Mouse (Mus musculus) small intestine, adult 2 months (tissue): ENCODE data around the gene Cep152. TPM values are rescaled to one million over a fixed set of nuclear protein-coding genes. Genes with fewer than 3 reads are reported as not detected.

Experiments used
- H3K27ac ChIP-seq: fragments of 200-500 bp; 2 replicates; pipeline ENCODE4 v1.5.1; 2012; ENCODE audit warnings: low read depth, low read length, control low read depth, inconsistent platforms; ENCODE audit not compliant: insufficient read depth
- H3K27me3 ChIP-seq: fragments of 200-500 bp; 2 replicates; pipeline ENCODE4 v1.6.1; 2012; ENCODE audit warnings: mild to moderate bottlenecking, moderate library complexity, low read length, inconsistent platforms; ENCODE audit not compliant: control insufficient read depth, insufficient read depth
- H3K36me3 ChIP-seq: fragments of 200-500 bp; 2 replicates; pipeline ENCODE4 v1.6.1; 2012; ENCODE audit warnings: mild to moderate bottlenecking, low read length, control low read depth, inconsistent platforms; ENCODE audit not compliant: control insufficient read depth, insufficient read depth
- H3K4me1 ChIP-seq: fragments of 200-500 bp; 2 replicates; pipeline ENCODE4 v1.6.1; 2012; ENCODE audit warnings: low read length, inconsistent platforms, mixed read lengths; ENCODE audit not compliant: control insufficient read depth, insufficient read depth, insufficient read length
- H3K4me3 ChIP-seq: fragments of 200-500 bp; 2 replicates; pipeline ENCODE4 v1.5.1; 2012; ENCODE audit warnings: low read depth, mild to moderate bottlenecking, control low read depth, inconsistent platforms, low read length, moderate library complexity
- CTCF ChIP-seq: fragments of 200-500 bp; IDR thresholded peaks from 2 replicates; pipeline ENCODE4 v1.5.1; 2012; ENCODE audit warnings: low read depth, mild to moderate bottlenecking, control low read depth, inconsistent platforms, low read length, moderate library complexity, mixed read lengths; ENCODE audit not compliant: insufficient replicate concordance, insufficient read length; ENCODE audit errors: extremely low read depth
- POLR2A ChIP-seq: fragments of 200-500 bp; IDR thresholded peaks from 2 replicates; pipeline ENCODE4 v1.6.1; 2012; ENCODE audit warnings: low read depth, mild to moderate bottlenecking, control low read depth, inconsistent platforms, low read length, moderate library complexity
- WGBS: fragments of 180-500 bp; shearing (Covaris S2); methylation state at CpG from one replicate; pipeline ENCODE4 v1.1.7; 2018; 5-methylcytosine and 5-hydroxymethylcytosine counted together
- polyA plus RNA-seq: library from polyadenylated mRNA; depleted of rRNA; stranded (reverse); fragments of >200 nt; gene quantifications from 2 replicates; pipeline ENCODE4 v1.2.3, GENCODE M21; 2012

Cep152 gene
- polyA plus RNA-seq, 1 experiment: 0.82 TPM

GRCm38 (mm10) chr2:125581081-125581480 is 43.8 kb downstream of the Cep152 start:
- 75% methylated on average over 5 of the region's 5 CpGs for WGBS

DNA sequence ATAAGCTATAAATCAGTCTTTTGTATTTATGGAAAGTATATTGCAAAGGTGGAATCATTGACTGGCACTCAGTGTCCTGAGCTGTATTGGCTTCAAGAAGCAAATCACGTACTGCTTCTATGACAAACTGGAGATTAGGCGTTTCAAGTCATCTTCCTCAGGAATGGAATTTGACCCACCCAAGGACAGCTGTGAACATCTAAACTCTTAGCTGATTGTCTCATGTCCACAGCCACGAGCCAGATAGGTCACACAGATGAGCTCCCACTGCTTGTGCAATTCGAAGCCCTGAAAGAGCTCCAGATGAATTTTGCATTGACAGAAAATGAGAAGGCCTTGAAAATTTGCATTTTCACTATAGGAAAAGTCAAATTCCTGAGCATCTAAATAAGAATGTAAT is 47.2 kb downstream of the Cep152 start:
- Histone ChIP-seq H3K4me1 (no peaks in the 10 kb centered on the region), H3K36me3 (peaks cover 35% of the 10 kb centered on the region), H3K27me3 (no peaks in the 10 kb centered on the region), H3K4me3 (no peak overlapping the region), H3K27ac (no peak overlapping the region)
- WGBS: 70% methylated on average over 4 of the region's 4 CpGs
- no peak for TF ChIP-seq CTCF
- no peak for TF ChIP-seq POLR2A

More at GRCm38 (mm10) chr2:125581081-125581480, 43.8 kb downstream of the Cep152 start:
- Histone ChIP-seq H3K36me3 (peaks cover 37% of the 10 kb centered on the region), H3K4me3 (no peak overlapping the region), H3K4me1 (no peaks in the 10 kb centered on the region), H3K27me3 (no peaks in the 10 kb centered on the region), H3K27ac (no peak overlapping the region)
- no peak for TF ChIP-seq POLR2A
- no peak for TF ChIP-seq CTCF

GRCm38 (mm10) chr2:125576498-125576897 is 48.4 kb downstream of the Cep152 start:
- TF ChIP-seq CTCF (no peak), POLR2A (no peak)

GRCm38 (mm10) chr2:125575766-125576165 is 49.1 kb downstream of the Cep152 start:
- WGBS: 78% methylated on average over 3 of the region's 3 CpGs
- H3K36me3 ChIP-seq: peaks cover 35% of the 10 kb centered on the region
- H3K27ac ChIP-seq: no peak overlapping the region
- no peak overlapping the region for H3K4me3 ChIP-seq
- H3K27me3 ChIP-seq: no peaks in the 10 kb centered on the region
- no peaks in the 10 kb centered on the region for H3K4me1 ChIP-seq
- TF ChIP-seq CTCF: no peak
- no peak for TF ChIP-seq POLR2A

More at GRCm38 (mm10) chr2:125576498-125576897, 48.4 kb downstream of the Cep152 start:
- H3K4me1 ChIP-seq: no peaks in the 10 kb centered on the region
- H3K36me3 ChIP-seq: peaks cover 32% of the 10 kb centered on the region
- H3K27me3 ChIP-seq: no peaks in the 10 kb centered on the region
- H3K27ac ChIP-seq: no peak overlapping the region
- 86% methylated on average over 8 of the region's 8 CpGs for WGBS
- H3K4me3 ChIP-seq: no peak overlapping the region

GRCm38 (mm10) chr2:125563884-125564283 is 61.0 kb downstream of the Cep152 start:
- Histone ChIP-seq H3K4me3 (no peak overlapping the region), H3K4me1 (no peaks in the 10 kb centered on the region), H3K27me3 (no peaks in the 10 kb centered on the region), H3K36me3 (peaks cover 24% of the 10 kb centered on the region), H3K27ac (no peak overlapping the region)
- WGBS: 93% methylated on average over 11 of the region's 11 CpGs
- TF ChIP-seq POLR2A: no peak
- TF ChIP-seq CTCF: no peak

- Histone ChIP-seq H3K4me3 (no peak overlapping the region), H3K36me3 (peaks cover 19% of the 10 kb centered on the region), H3K4me1 (no peaks in the 10 kb centered on the region), H3K27me3 (no peaks in the 10 kb centered on the region), H3K27ac (no peak overlapping the region)
- WGBS: 93% methylated on average over 8 of the region's 8 CpGs
- TF ChIP-seq POLR2A (no peak), CTCF (no peak)
Measured at GRCm38 (mm10) chr2:125562407-125562806, 62.5 kb downstream of the Cep152 start.

DNA sequence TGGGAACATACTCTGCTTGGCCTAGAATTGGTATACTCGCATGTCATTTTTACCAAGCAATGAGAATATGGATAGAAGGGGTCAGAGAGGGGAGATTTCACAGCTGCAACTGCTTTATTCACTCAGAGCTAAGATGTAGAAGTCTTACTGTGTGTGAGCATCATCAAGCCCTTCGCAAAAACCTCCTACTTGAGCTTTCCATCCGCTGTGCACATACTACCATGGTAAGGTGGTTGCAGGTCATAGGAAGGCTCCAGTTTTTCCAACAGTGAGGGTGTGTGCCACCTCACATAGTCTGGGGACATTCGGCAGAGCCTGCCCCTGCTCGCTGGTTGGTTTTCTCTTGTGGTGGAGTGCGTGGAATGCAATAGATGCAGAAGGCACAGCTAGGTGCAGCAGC is 64.9 kb downstream of the Cep152 start:
- Histone ChIP-seq H3K27ac (no peak overlapping the region), H3K4me1 (no peaks in the 10 kb centered on the region), H3K4me3 (no peak overlapping the region), H3K27me3 (no peaks in the 10 kb centered on the region), H3K36me3 (peaks cover 11% of the 10 kb centered on the region)
- TF ChIP-seq CTCF (no peak), POLR2A (no peak)
- 84% methylated on average over 6 of the region's 6 CpGs for WGBS
